Mouse (Mus musculus) thymus, postnatal 36 days (tissue): ENCODE measurements around the gene Tmem88b.
"Not testable (repeated sequence)": the region's sequence is repeated elsewhere in the genome, so short reads cannot be mapped to it uniquely, and the experiment has no call there.

Source experiments
- DNase-seq, 2 experiments: peaks; one replicate each; pipeline ENCODE4 v3.0.0; 2022; ENCODE audit warnings: mixed read lengths in 2 of 2

The Tmem88b gene

DNA sequence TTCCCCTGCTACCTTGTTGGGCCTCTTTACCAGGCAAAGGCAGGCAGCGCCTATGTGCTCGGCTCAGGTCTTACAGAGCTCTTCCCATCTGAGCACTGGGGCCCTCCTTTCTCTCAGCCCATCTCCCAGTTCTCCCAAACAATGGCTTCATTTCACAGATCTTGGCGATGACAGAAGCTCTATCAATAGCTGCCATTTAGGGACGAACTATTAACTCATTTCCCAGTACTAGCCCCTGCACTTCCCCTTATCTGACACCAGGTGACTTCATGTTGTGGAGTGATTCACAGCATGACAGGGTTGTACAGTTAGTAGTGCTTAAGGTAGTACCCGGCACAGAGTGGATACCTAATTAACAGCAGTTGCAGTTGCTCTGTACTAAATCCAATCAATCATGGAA lies at the start of gene Tmem88b:
Gene Tmem88b, minus strand, starts transcription at position 56 of the 400 bp plus-strand sequence.
- DNase-seq: no peak

GRCm38 (mm10) chr4:155833836-155834235 lies 48.2 kb upstream of the Tmem88b start:
- DNase-seq: peak; percentile 58 to 64

GRCm38 (mm10) chr4:155833234-155833633 lies 47.6 kb upstream of the Tmem88b start:
- no peak for DNase-seq

GRCm38 (mm10) chr4:155832321-155832720 lies 46.6 kb upstream of the Tmem88b start:
- no peak for DNase-seq

DNA sequence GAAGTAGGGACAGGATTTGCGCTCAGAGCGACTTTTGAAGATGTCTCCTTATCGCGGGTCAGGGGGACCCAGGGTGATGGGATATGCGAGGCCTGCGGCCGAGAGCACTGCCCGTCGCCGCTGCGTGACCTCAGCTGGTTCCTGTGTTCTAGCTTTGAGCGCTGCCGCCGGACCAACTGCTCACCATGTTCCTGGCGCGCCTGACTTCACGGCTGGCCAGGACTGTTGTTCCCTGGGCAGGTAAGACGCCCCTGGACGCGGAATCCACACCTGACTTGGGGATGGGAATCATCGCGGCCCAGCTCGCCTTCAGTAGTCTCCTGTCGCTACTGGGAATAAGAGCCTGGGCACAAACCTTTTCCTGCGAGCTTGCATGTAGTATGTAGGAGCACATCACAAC lies 46.2 kb upstream of the Tmem88b start:
- no peak for DNase-seq

- peak; percentile 95 for DNase-seq
Observed at GRCm38 (mm10) chr4:155831205-155831766, 45.6 kb upstream of the Tmem88b start, which contains the start of gene Aurkaip1. TSS of gene Aurkaip1 (plus strand) at chr4:155831272.

DNA sequence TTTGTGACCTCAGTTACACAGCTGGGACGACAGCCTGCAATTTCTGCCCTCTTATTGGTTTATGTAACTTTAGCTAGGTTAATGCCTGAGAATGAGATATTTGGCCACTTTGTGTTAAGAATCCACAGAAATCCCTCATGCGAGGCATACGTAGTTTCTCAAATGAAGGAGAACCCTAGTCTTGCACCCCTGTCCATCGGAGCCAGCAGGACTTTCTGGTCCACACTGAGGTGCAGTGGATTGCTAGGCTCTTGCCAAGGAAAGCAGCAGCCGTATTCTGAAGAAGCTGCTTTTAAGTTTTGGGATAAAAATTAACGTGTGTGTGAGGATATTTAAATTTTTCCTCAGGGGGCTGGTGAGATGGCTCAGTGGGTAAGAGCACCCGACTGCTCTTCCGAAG lies 44.9 kb upstream of the Tmem88b start:
- DNase-seq: no peak

GRCm38 (mm10) chr4:155829866-155830265 lies 44.2 kb upstream of the Tmem88b start:
- DNase-seq: no peak

- no peak for DNase-seq
Observed at GRCm38 (mm10) chr4:155823443-155823842, 37.8 kb upstream of the Tmem88b start.

GRCm38 (mm10) chr4:155821025-155821424 lies 35.4 kb upstream of the Tmem88b start:
- no peak for DNase-seq

DNA sequence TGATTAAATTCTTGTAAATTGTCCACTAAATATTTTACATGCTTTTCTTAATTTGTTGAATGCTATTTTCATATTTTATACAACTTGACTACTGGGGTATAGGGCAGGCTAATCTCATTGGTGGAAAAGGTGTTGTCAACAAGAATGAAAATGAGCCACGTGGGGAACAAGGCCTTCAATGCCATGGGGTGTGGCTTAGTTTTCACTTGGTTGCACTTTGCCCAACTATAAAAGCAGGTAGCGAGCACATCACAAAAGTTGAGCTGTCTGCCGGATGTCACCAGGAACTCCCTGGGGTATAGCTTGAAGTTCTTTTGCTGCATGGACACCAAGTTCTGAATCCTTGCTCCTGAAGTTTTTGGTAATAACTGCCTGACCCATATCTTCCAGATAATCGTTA lies 31.9 kb upstream of the Tmem88b start:
- no peak for DNase-seq

GRCm38 (mm10) chr4:155812665-155813181 lies 27.0 kb upstream of the Tmem88b start:
- peak in 1 of 2 experiments; percentile 52 for DNase-seq

- peak; percentile 90 to 95 for DNase-seq
Observed at GRCm38 (mm10) chr4:155811929-155812664, 26.4 kb upstream of the Tmem88b start, which contains the start of gene Ccnl2. TSS of gene Ccnl2 (plus strand) at chr4:155812489.

- DNase-seq: no peak
Observed at GRCm38 (mm10) chr4:155807841-155808240, 22.2 kb upstream of the Tmem88b start.

- peak; percentile 95 to 97 for DNase-seq
Observed at GRCm38 (mm10) chr4:155803340-155804041, 17.8 kb upstream of the Tmem88b start.

- no peak for DNase-seq
Observed at GRCm38 (mm10) chr4:155802741-155803339, 17.2 kb upstream of the Tmem88b start, which contains the start of gene Mrpl20. TSS of gene Mrpl20 (plus strand) at chr4:155802878.

DNA sequence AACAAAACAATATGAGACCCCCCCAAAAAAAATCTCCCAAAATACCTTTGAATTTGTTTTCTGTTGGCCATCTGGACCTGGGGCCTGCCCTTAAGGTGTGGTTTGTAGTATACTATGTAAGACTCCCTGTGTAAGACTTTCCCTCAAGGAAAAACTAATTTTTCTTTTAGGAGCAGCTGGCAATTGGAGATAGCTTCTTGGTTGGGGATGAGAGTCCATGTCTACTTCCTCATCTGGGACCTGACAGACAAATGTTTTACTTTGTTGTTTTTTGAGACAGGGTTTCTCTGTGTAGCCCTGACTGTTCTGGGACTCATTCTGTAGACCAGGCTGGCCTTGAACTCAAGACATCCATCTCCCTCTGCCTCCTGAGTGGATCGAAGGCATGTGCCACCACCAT lies 16.4 kb upstream of the Tmem88b start:
- DNase-seq: no peak

- DNase-seq: no peak
Observed at GRCm38 (mm10) chr4:155793730-155794129, 8.1 kb upstream of the Tmem88b start.

- DNase-seq: no peak
Observed at GRCm38 (mm10) chr4:155791240-155791933, 5.7 kb upstream of the Tmem88b start.

DNA sequence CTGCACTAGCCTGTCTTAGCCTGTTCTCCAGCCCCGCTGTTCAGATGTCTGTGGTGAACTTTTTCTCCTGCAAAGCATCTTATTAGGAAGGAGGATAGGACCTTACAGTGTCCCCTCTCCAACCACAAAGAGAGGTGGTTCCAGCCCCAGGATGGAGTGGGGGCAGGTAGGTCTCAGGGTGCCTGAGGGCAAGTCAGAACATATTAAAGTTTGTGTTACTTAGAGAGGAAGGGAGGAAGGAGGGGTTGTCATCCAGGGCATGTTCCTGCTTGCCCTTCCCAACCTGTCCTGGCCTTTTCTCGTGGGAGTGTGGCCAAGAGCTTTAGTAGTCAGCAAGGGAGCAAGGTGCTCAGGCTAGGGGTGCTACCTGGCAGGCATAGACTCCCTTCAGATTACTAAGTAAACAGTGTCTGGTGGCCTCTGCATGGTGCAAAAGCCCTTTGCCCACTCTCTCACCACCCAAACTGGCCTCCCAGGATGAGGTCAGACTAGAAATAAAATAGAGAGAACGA lies 5.0 kb upstream of the Tmem88b start:
- no peak for DNase-seq

- DNase-seq: no peak
Observed at GRCm38 (mm10) chr4:155790021-155790489, 4.4 kb upstream of the Tmem88b start, which contains the start of gene Ankrd65. TSS of gene Ankrd65 (plus strand) at chr4:155790439.

DNA sequence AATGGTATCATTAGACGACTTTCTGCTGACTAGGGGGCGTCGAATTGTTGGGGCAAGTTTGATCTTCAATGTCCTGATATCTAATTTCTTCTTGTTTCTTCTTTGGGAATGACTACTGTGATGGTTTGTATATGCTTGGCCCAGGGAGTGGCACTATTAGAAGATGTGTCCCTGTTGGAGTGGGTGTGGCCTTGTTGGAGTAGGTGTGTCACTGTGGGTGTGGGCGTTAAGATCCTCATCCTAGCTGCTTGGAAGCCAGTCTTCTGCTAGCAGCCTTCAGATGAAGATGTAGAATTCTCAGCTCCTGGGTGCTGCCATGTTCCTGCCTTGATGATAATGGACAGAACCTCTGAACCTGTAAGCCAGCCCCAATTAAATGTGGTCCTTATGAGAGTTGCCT lies 3.2 kb upstream of the Tmem88b start:
- DNase-seq: not testable (repeated sequence)
